ENCODE assay signal across 8 mouse cellular contexts in the genomic region with DNA sequence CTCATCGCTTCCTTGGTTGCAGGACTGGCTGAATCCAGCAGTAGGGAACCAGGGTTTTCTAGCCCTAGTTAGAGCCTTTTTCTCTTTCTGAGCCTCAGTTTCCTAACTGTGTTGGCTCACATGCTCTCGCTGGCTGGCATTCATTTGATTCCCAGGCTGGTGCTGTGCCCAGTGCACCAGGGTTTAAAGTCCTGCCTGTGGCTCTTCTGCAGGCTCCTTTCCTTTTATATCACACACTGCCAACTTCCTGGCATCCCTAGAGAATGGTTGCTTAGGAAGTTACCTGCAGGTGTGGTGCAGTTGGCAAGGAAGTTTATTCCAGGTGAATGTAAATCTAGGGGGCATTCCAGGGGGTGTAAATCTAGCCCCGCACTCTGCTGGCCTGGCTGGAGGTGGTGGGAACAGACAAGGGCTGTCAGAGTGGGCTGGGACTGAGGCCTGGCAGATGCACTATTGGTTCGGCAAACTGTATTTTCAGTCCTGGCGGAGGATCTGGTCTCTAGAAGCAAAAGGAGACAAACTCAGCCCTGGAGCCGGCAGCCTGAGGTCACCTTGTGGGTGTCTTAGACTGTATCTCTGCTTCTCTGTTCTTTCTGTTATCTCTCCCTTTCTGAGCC. TPM values are rescaled to one million over a fixed set of nuclear protein-coding genes. Genes with fewer than 3 reads are reported as not detected.
A peak's percentile ranks its signal among the peaks of the same experiment; 100 is the strongest.
DNase-seq lines count a peak whose midpoint lies in the region; ATAC-seq and TF ChIP-seq lines count a peak whose summit lies in the region.

No protein-coding gene starts in this region.

- intact Hi-C loops in left cerebral cortex, adult 2 months (cut with DNase I) = no loop called here
- intact Hi-C loops in left cerebral cortex, postnatal 14 days (cut with DNase I) = no loop called here
- intact Hi-C loops in left cerebral cortex, postnatal 25 days (cut with DNase I) = no loop called here

- 0 out of 2 replicates have a peak, but pooled peaks cover 3% of the 10 kb centered on the region for H3K27me3 ChIP-seq in forebrain, embryonic 10.5 days (ENCODE audit: poor library complexity, severe bottlenecking)
- H3K27me3 ChIP-seq in midbrain, embryonic 15.5 days (replicated peaks) = no peaks in the 10 kb centered on the region

- H3K4me2 ChIP-seq in midbrain, embryonic 15.5 days = peak overlapping the region; percentile 83

- no peak for DNase-seq in left cerebral cortex, adult 2 months (ENCODE audit: extremely low spot score in 1 of 2, low spot score in 2 of 2)
- no peak for DNase-seq in left cerebral cortex, postnatal 14 days (ENCODE audit: low spot score in 2 of 2)
- DNase-seq in forebrain, embryonic 10.5 days (ENCODE audit: extremely low spot score, low spot score) = no peak
- DNase-seq in kidney, adult 9 months = peak; percentile 61
- DNase-seq in B cell, adult 2 months = no peak
- DNase-seq in embryo, embryonic 11 days = no peak
- no peak for DNase-seq in left cerebral cortex, postnatal 25 days (ENCODE audit: low spot score in 2 of 2)

- no peak for TF ChIP-seq CTCF in left cerebral cortex, adult 2 months (IDR thresholded peaks at IDR 0.05)

- H3K4me1 ChIP-seq in forebrain, embryonic 10.5 days = peaks cover 35% of the 10 kb centered on the region
- peaks cover 26% of the 10 kb centered on the region for H3K4me1 ChIP-seq in midbrain, embryonic 15.5 days

- peak overlapping the region; percentile 86; the same call in 1 of the 2 replicates for H3K4me3 ChIP-seq in left cerebral cortex, adult 2 months
- peak overlapping the region; percentile 69 for H3K4me3 ChIP-seq in forebrain, embryonic 10.5 days
- H3K4me3 ChIP-seq in midbrain, embryonic 15.5 days = peak overlapping the region; percentile 78

- peak overlapping the region; percentile 75; the same call in 1 of the 2 replicates for H3K9ac ChIP-seq in midbrain, embryonic 15.5 days

- peak overlapping the region; percentile 78 for H3K27ac ChIP-seq in left cerebral cortex, adult 2 months
- H3K27ac ChIP-seq in forebrain, embryonic 10.5 days = peak overlapping the region; percentile 88
- peak overlapping the region; percentile 71 for H3K27ac ChIP-seq in midbrain, embryonic 15.5 days

- H3K9me3 ChIP-seq in forebrain, embryonic 10.5 days = no peaks in the 10 kb centered on the region
- H3K9me3 ChIP-seq in midbrain, embryonic 15.5 days = no peaks in the 10 kb centered on the region

- 70% methylated on average over 6 of the region's 6 CpGs for WGBS in forebrain, embryonic 10.5 days
- 63% methylated on average over 6 of the region's 6 CpGs for whole genome bisulfite sequencing in midbrain, embryonic 15.5 days

- ATAC-seq in midbrain, embryonic 15.5 days (replicated peaks) = peak; percentile 46

- H3K36me3 ChIP-seq in forebrain, embryonic 10.5 days (replicated peaks) = peaks cover 29% of the 10 kb centered on the region
- peaks cover 8% of the 10 kb centered on the region; the same call in 1 of the 2 replicates for H3K36me3 ChIP-seq in midbrain, embryonic 15.5 days (replicated peaks)

RNA-seq across cellular contexts. Expression of a gene that starts 0.6 kb away (rescaled TPM):
- total RNA-seq in left cerebral cortex, adult 2 months (2021) = 10 to 100 TPM; 24.0 to 24.3 TPM
- total RNA-seq in left cerebral cortex, postnatal 14 days (2021) = 10 to 100 TPM; 23.5 to 25.2 TPM
- 65.8 and 71.0 TPM in 2 replicates for polyA plus RNA-seq in forebrain, embryonic 10.5 days (2016; fragmentation: Nextera tagmentation; extraction: Ambion mirVana)
- polyA plus RNA-seq in midbrain, embryonic 15.5 days (2015; fragmentation: Nextera tagmentation; extraction: Ambion mirVana) = 30.6 and 32.0 TPM in 2 replicates
- 10 to 100 TPM; 22.5 to 22.7 TPM for total RNA-seq in left cerebral cortex, postnatal 25 days (2021)
